Mouse (Mus musculus) induced T-regulatory cell, adult 2 months (primary cell): Measurements from ENCODE around the gene Klhl7.
"Not testable (repeated sequence)": the region's sequence is repeated elsewhere in the genome, so short reads cannot be mapped to it uniquely, and the experiment has no call there.

Source experiments
- DNase-seq: peaks from one replicate; pipeline ENCODE4 v3.0.0-alpha.2; 2012; ENCODE audit warnings: low read depth

Gene Klhl7

GRCm38 (mm10) chr5:24095393-24095792 is 5.0 kb upstream of the Klhl7 start:
- DNase-seq: no peak

DNA sequence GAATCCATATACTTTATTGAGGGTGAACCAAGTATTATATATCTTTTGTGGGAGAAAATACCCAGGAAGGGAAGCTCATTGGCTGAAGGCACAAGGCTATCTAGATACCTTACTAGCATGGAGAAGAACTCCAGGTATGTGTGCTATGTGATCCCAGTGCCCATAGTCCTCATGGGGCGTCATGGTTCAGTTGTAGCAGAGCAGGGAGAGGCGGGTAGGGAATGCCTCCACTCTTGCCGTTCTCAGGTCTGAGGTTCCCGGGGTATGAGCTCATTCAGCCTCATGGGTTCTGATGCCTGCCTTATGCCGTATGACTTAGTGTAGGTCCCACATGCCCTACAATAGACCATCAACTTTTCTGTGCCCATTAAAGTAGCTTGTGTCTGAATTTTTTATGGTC is 4.5 kb upstream of the Klhl7 start:
- DNase-seq: no peak

- DNase-seq: peak; percentile 61
Measured at GRCm38 (mm10) chr5:24100810-24101311, 456 bp downstream of the Klhl7 start.

DNA sequence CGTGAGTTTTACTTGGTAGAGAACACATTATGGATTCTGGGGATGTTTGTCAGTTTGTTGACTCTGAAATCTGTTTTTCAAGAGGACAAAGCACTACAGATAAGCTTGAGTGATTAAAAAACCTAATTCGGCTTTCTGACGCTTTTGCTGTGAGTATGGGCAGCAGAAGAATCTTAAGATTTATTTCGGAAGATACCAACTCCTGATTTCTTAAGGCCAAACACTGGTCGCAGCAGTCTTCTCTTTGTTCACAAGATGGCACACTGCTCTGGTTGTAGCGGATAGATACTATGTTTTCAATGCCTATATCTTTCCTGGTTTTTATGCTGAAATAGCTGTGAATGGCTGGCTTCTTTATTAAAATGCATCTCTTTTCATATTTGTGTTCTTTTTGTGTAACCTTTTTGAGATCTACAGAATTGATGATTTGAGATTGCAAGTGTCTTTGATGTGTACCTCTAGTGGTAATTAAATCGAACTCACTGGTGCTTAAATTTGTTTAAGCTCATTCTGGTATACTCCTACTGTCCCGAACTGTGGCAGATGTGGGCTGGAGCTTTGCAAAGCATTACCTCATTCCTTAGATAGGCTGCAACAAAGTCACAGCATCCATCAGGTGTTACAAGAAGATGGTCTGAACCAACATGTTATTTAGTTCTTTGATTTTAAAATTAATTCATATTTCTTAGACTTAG is 1.2 kb downstream of the Klhl7 start:
- DNase-seq: peak; percentile 27

GRCm38 (mm10) chr5:24103235-24103634 is 2.8 kb downstream of the Klhl7 start:
- not testable (repeated sequence) for DNase-seq

GRCm38 (mm10) chr5:24103841-24104240 is 3.4 kb downstream of the Klhl7 start:
- DNase-seq: no peak

DNA sequence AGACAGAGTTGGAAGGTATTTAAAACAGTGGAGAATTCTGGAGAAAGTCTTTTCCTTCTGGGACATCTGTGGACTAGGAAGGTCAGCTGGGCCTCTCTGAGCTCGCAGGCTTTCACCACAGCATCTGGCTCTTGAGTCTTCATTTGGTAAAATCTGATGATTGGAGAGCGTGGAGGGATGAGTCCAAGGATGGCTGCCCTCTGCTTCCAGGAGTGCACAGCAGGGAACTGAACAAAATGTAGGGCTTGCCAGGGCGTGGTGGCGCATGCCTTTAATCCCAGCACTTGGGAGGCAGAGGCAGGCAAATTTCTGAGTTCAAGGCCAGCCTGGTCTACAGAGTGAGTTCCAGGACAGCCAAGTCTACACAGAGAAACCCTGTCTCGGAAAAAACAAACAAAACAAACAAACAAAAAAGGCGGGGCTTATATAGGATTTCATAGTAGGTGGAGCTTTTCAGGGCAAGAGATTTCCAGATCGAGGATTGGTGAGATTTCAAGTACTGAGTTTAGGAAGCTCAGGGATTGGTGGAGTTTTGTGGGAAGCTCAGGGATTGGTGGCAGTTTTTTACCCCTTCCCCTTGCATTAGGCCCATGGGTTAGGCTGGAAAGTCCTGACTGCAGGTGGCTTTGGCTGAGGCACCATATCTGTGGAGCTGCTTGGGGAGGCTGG is 6.8 kb downstream of the Klhl7 start:
- DNase-seq: no peak

GRCm38 (mm10) chr5:24107740-24108098 is 7.3 kb downstream of the Klhl7 start:
- DNase-seq: no peak

DNA sequence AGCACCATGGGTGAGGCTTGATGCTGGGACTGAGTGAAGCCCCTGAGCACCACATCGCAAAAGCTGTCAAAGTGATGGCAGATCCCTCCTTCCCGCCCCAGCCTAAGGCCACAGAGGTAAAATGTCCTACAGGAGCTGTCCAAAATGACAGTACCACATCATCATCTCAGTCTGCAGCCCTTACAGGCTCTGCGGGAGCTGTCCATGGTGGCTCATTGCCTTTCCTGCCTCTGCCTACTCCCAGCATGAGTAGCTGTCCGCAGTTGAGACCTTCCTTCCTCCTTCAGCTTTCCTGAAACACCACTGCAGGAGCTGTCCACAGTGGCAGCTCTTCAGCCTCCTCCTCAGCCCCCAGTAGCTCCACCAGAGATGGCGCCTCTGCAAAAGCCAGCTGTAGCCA is 9.7 kb downstream of the Klhl7 start:
- peak; percentile 29 for DNase-seq

GRCm38 (mm10) chr5:24112116-24112903 is 11.9 kb downstream of the Klhl7 start:
- no peak for DNase-seq

DNA sequence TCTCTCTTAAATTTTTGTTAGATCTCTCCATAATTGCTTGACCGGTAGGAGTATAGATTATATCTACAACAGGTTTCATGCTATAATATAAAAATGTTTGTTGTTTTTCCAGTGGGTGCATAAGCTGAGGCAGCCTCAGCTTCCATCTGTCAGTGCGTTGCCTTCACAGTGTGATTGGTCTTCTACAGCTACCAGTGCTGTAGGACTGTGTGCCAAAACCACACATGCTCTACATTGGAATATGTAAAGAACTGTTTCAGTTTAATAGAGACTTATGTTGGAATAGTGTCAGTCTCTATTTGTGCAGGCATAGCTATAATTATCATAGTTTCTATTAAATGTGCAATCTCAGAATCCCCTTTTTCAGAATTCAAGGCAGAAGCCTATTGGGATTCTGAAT is 21.8 kb downstream of the Klhl7 start:
- DNase-seq: no peak

GRCm38 (mm10) chr5:24124175-24124574 is 23.8 kb downstream of the Klhl7 start:
- no peak for DNase-seq

DNA sequence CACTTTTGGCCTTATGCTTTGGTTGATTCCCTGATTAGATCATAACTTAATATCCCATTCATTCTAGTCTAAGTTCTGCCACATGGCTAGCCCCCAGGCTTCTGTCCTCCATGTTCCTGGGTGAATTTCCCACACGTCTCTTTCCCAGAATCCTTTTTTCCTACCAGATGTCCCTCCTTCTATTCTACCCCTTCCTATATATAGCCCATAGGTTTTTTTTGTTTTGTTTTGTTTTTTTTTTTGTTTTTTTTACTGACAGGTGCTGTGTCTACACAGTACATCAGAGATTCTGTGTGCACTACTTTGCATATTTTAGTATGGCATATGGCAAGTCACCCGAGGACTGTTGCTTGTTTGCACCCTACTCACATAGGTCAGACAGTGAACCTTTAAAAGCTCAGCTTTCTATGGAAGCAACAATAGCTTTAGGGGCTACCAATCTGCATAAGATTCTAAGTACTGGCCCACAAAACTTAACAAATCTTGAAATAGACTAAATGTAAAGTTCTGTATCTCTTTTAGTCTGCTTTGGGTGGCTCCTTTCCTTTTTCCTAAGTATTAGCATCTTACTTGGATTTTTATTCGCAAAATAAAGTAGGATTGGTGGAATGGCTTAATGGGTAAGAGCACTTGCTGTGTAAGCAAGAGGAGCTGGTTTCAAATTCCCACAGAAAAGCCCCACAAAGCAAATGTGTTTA is 24.3 kb downstream of the Klhl7 start:
- DNase-seq: no peak

DNA sequence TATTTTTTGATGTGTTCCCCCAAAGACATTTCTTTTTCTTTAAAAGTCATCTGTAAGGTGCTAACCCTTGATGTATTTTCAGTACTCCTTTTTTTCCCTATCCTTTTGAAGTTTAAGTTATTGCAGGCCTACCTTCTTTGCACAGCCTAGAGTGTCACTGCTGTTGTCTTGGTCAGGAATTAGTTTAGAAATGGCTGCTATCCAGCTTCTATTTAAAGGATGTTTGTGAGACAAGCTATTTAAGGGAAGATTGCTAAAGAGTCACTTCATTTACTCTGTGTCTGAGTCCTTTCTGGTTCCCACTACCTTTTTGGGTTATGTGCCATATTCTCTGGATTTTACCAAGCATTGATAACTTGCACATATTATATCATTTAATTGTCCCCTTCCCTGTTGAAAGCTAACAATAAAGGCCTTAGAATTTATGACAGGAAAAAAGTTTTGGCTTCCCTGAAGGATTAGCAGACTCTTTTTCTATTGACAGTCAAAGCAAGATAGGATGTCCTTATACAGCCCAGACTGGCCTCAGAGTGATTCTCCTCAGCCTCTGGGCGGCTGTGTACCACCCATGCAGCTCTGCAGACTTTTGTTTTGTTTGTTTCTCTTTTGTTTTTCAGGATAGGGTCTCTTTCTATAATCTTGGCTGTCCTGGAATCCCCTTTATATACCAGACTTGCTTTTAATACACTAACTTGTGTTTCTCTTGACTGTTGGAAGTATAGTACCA is 25.7 kb downstream of the Klhl7 start:
- DNase-seq: no peak

- DNase-seq: no peak
Measured at GRCm38 (mm10) chr5:24126967-24127366, 26.6 kb downstream of the Klhl7 start.

DNA sequence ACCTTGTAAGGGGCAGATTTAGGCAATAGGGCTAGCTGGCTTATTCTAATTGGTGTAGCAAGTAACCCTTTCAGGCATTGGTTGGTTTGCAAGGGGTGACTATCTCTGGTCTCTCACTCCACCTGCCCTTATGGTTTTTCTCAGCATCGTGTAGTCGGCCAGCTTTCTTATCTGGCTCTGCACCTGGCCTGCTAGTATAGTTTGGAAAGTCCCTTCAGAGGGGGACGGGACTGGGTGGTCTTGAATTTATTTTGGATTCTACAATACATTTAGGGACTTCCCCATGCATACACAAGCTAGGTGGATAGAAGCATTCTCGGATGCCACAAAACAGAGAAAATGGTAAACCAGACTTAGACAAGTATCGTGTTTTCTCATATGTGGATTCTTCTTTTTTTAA is 46.6 kb downstream of the Klhl7 start:
- DNase-seq: no peak

DNA sequence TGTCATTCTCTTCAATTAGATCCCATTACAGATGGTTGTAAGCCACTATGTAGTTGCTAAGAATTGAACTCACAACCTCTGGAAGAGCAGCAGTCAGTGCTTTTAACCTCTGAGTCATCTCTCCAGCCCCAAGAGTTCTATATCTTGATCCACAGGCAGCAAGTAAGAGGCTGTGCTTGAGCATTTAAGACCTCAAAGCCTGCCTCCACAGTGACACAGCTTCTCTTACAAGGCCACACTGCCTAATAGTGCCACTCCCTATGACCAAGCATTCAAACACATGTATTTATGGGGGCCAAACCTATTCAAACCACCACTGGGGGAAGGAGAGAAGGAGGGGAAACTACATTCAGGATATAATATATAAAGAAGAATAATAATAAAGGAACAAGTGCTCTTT is 51.8 kb downstream of the Klhl7 start:
- no peak for DNase-seq

GRCm38 (mm10) chr5:24156774-24157173 is 56.4 kb downstream of the Klhl7 start:
- no peak for DNase-seq

- DNase-seq: peak; percentile 95
Measured at GRCm38 (mm10) chr5:24164789-24165445, 64.5 kb downstream of the Klhl7 start, which contains the start of gene Nupl2. TSS of gene Nupl2 (plus strand) at chr5:24164963.

DNA sequence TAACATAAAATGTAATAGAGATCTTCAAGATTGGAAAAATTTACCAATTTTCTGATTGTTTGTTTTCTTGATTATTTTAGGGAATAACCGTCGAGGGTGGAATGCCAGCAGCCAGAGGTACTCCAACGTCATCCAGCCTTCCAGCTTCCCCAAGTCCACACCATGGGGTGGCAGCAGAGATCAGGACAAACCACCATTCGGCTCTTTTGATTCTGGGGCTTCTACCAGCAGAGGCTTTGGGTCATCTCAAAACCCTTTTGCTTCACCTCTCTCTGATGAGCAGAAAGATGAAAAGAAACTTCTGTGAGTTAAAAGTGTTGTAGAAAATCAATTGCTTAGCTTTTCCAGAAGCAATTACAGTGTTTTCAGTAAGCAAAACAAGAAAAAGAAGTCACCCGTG is 66.9 kb downstream of the Klhl7 start:
- DNase-seq: no peak

DNA sequence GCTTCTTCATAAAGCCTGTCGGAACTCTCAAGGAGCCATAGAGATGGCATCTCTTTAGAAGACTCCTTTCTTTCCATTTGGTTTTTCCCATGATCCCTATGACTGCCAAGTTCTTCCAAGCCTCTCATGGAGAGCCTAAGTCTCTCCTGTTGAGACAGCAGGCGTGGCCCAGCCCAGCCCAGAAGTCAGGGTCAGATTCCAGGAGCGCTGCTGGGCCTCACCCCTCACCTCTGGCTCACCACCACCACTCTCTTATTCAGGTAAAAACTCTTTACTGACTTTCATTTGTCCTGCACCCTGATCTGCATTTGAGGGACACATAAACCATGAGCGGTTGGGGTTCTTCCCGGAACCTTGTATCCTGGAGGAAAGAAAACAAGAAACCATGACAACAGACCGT is 69.5 kb downstream of the Klhl7 start:
- no peak for DNase-seq
